Mouse (Mus musculus): ENCODE measurements around the gene Tead4. TPM values are rescaled to one million over a fixed set of nuclear protein-coding genes. Genes with fewer than 3 reads are reported as not detected.

Gene Tead4
- polyA plus RNA-seq (2016; fragmentation: Nextera tagmentation; extraction: Ambion mirVana), result 3.5 TPM in 2 replicates

GRCm38 (mm10) chr6:128300134-128301001 lies at the start of gene Tead4:
Gene Tead4, minus strand, starts transcription at chr6:128300823.
- Histone ChIP-seq H3K4me3 (replicated peaks) (peak within 1 kb of the TSS; percentile 62), H3K27ac (0 out of 2 replicates have a peak within 1 kb of the TSS, but pooled peaks have one; percentile 35), H3K4me2 (peak within 1 kb of the TSS; percentile 94), H3K9me3 (peaks cover 8% of the 10 kb centered on the region), H3K9ac (replicated peaks) (peak within 1 kb of the TSS; percentile 63), H3K27me3 (peaks cover 49% of the 10 kb centered on the region), H3K36me3 (no peaks in the 10 kb centered on the region), H3K4me1 (replicated peaks) (peaks cover 33% of the 10 kb centered on the region)
- under 1% methylated on average over 79 of the region's 81 CpGs for WGBS
- peak; percentile 75 for ATAC-seq (ENCODE audit: insufficient number of reproducible peaks, insufficient read depth, low FRiP score, low TSS enrichment, low read depth)

GRCm38 (mm10) chr6:128349711-128350110 lies 49.1 kb upstream of the Tead4 start:
- Histone ChIP-seq H3K4me3 (replicated peaks) (no peak overlapping the region), H3K9me3 (no peaks in the 10 kb centered on the region), H3K4me2 (no peak overlapping the region), H3K9ac (replicated peaks) (no peak overlapping the region), H3K4me1 (replicated peaks) (peaks cover 11% of the 10 kb centered on the region; the same call in 1 of the 2 replicates), H3K27ac (no peak overlapping the region), H3K27me3 (no peaks in the 10 kb centered on the region), H3K36me3 (peaks cover 29% of the 10 kb centered on the region)
- ATAC-seq (ENCODE audit: insufficient number of reproducible peaks, insufficient read depth, low FRiP score, low TSS enrichment, low read depth), result no peak
- 67% methylated on average over 7 of the region's 7 CpGs for WGBS

DNA sequence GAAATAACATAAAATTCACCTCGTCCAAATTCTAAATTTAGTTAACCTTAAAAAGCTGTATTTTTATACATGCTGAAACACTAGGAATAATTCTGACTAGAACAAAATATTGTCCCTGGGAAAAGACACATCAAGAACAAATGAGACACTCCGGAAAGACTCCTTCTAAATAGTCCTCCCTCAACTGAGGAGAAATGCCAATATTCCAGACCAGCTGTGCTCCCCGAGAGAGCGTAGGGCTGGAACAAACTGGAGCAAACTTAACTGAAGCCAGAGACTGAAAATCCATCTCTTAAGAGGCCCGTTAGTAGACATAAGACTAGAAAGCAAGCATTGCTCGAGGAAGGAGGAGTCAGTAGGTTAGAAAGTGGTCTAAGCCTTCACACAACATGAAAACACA lies 46.2 kb upstream of the Tead4 start:
- Histone ChIP-seq H3K9ac (replicated peaks) (no peak overlapping the region), H3K36me3 (peaks cover 44% of the 10 kb centered on the region), H3K27ac (no peak overlapping the region), H3K4me3 (replicated peaks) (no peak overlapping the region), H3K9me3 (no peaks in the 10 kb centered on the region), H3K27me3 (no peaks in the 10 kb centered on the region), H3K4me1 (replicated peaks) (no peaks in the 10 kb centered on the region), H3K4me2 (no peak overlapping the region)
- ATAC-seq (ENCODE audit: insufficient number of reproducible peaks, insufficient read depth, low FRiP score, low TSS enrichment, low read depth), result no peak
- WGBS, result 84% methylated on average over 6 of the region's 6 CpGs

- ATAC-seq (ENCODE audit: insufficient number of reproducible peaks, insufficient read depth, low FRiP score, low TSS enrichment, low read depth), result no peak
- Histone ChIP-seq H3K9me3 (no peaks in the 10 kb centered on the region), H3K27me3 (no peaks in the 10 kb centered on the region), H3K4me3 (replicated peaks) (no peak overlapping the region), H3K4me2 (no peak overlapping the region), H3K4me1 (replicated peaks) (no peaks in the 10 kb centered on the region), H3K36me3 (peaks cover 39% of the 10 kb centered on the region), H3K27ac (no peak overlapping the region), H3K9ac (replicated peaks) (no peak overlapping the region)
- WGBS, result 93% methylated on average over 10 of the region's 10 CpGs
Measured at GRCm38 (mm10) chr6:128345623-128346022, 45.0 kb upstream of the Tead4 start.

DNA sequence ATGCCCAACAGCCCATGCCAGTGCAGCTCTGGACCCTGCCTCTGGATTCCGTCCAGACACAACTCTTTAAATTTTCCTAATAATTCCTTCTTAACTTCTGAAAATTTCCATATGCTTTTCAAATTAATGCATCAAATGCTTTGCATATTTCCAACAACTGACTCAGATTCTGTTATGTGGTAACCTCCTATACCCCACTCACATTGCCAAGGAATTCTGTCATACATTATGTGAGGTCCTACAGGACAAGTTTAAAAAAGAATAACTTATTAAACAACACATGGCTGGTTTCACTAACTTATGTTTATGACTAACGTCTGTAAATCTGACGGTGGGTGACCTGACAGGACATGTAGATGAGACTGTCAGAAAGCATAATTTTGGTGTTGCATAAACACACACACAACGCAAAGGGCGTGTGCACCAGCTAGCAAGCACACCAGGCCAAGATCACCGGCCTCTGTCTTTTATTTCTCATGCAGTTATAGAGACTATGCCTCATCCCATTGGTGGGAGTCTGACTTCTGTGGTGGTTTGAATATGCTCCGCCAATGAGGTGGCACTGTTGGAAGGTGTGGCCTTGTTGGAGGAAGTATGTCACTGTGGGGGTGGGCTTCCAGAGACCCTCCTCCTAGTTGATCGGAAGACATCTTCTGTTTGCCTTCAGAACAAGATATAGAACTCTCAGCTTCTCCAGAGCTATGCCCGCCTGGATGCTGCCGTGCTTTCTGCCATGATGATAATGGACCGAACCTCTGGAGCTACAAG lies 41.5 kb upstream of the Tead4 start:
- H3K4me1 ChIP-seq (replicated peaks), result 0 out of 2 replicates have a peak, but pooled peaks cover 8% of the 10 kb centered on the region
- H3K9ac ChIP-seq (replicated peaks), result no peak overlapping the region
- no peak for ATAC-seq (ENCODE audit: insufficient number of reproducible peaks, insufficient read depth, low FRiP score, low TSS enrichment, low read depth)
- no peak overlapping the region for H3K27ac ChIP-seq
- H3K9me3 ChIP-seq, result no peaks in the 10 kb centered on the region
- H3K27me3 ChIP-seq, result no peaks in the 10 kb centered on the region
- H3K4me2 ChIP-seq, result no peak overlapping the region
- 90% methylated on average over 11 of the region's 11 CpGs for WGBS
- H3K4me3 ChIP-seq (replicated peaks), result no peak overlapping the region
- peaks cover 31% of the 10 kb centered on the region for H3K36me3 ChIP-seq

DNA sequence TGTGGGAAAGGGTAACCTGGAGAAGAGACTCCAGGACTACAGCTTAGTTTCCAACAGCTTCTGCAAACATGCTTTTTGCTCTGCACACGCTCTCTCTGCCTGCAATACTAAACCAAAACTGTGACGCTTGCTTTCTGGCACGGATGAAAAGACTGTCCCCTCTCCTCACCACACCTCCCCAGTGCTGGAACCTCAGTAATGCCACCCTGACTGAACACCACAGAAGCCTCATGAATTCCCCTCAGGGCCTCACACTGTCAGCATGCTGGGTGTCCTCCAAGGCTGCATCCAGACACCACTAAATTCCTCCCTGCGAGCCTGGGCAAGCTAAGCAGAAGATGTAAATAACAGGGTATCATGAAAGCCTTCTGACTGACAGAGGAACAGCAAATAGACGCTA lies 38.3 kb upstream of the Tead4 start:
- H3K27me3 ChIP-seq, result no peaks in the 10 kb centered on the region
- no peak overlapping the region for H3K9ac ChIP-seq (replicated peaks)
- no peak for ATAC-seq (ENCODE audit: insufficient number of reproducible peaks, insufficient read depth, low FRiP score, low TSS enrichment, low read depth)
- peaks cover 52% of the 10 kb centered on the region for H3K36me3 ChIP-seq
- no peak overlapping the region for H3K4me3 ChIP-seq (replicated peaks)
- H3K9me3 ChIP-seq, result no peaks in the 10 kb centered on the region
- 0 out of 2 replicates have a peak, but pooled peaks cover 8% of the 10 kb centered on the region for H3K4me1 ChIP-seq (replicated peaks)
- no peak overlapping the region for H3K27ac ChIP-seq
- 40% methylated on average over 5 of the region's 5 CpGs for WGBS
- H3K4me2 ChIP-seq, result no peak overlapping the region

GRCm38 (mm10) chr6:128337467-128337866 lies 36.8 kb upstream of the Tead4 start:
- H3K27me3 ChIP-seq, result no peaks in the 10 kb centered on the region
- 0 out of 2 replicates have a peak, but pooled peaks cover 8% of the 10 kb centered on the region for H3K4me1 ChIP-seq (replicated peaks)
- no peak for ATAC-seq (ENCODE audit: insufficient number of reproducible peaks, insufficient read depth, low FRiP score, low TSS enrichment, low read depth)
- no peak overlapping the region for H3K9ac ChIP-seq (replicated peaks)
- no peak overlapping the region for H3K4me2 ChIP-seq
- no peak overlapping the region for H3K27ac ChIP-seq
- H3K9me3 ChIP-seq, result no peaks in the 10 kb centered on the region
- 75% methylated on average over 7 of the region's 7 CpGs for WGBS
- no peak overlapping the region for H3K4me3 ChIP-seq (replicated peaks)
- peaks cover 52% of the 10 kb centered on the region for H3K36me3 ChIP-seq

- no peak overlapping the region for H3K27ac ChIP-seq
- 0 out of 2 replicates have a peak, but pooled peaks have one; percentile 61 for ATAC-seq (ENCODE audit: insufficient number of reproducible peaks, insufficient read depth, low FRiP score, low TSS enrichment, low read depth)
- 26% methylated on average over 12 of the region's 12 CpGs for whole genome bisulfite sequencing
Measured at GRCm38 (mm10) chr6:128334397-128335124, 33.9 kb upstream of the Tead4 start.

GRCm38 (mm10) chr6:128318317-128318716 lies 17.7 kb upstream of the Tead4 start:
- no peak for ATAC-seq (ENCODE audit: insufficient number of reproducible peaks, insufficient read depth, low FRiP score, low TSS enrichment, low read depth)
- 16% methylated on average over 4 of the region's 4 CpGs for WGBS
- Histone ChIP-seq H3K4me1 (replicated peaks) (no peaks in the 10 kb centered on the region), H3K27me3 (no peaks in the 10 kb centered on the region), H3K9ac (replicated peaks) (no peak overlapping the region), H3K4me3 (replicated peaks) (no peak overlapping the region), H3K36me3 (peaks cover 27% of the 10 kb centered on the region), H3K27ac (no peak overlapping the region), H3K4me2 (no peak overlapping the region), H3K9me3 (no peaks in the 10 kb centered on the region)

More at GRCm38 (mm10) chr6:128334397-128335124, 33.9 kb upstream of the Tead4 start:
- H3K9ac ChIP-seq (replicated peaks), result no peak overlapping the region
- H3K4me1 ChIP-seq (replicated peaks), result 0 out of 2 replicates have a peak, but pooled peaks cover 5% of the 10 kb centered on the region
- no peak overlapping the region for H3K4me2 ChIP-seq
- no peak overlapping the region for H3K4me3 ChIP-seq (replicated peaks)
- no peaks in the 10 kb centered on the region for H3K27me3 ChIP-seq
- H3K9me3 ChIP-seq, result peaks cover 14% of the 10 kb centered on the region
- H3K36me3 ChIP-seq, result peaks cover 72% of the 10 kb centered on the region

DNA sequence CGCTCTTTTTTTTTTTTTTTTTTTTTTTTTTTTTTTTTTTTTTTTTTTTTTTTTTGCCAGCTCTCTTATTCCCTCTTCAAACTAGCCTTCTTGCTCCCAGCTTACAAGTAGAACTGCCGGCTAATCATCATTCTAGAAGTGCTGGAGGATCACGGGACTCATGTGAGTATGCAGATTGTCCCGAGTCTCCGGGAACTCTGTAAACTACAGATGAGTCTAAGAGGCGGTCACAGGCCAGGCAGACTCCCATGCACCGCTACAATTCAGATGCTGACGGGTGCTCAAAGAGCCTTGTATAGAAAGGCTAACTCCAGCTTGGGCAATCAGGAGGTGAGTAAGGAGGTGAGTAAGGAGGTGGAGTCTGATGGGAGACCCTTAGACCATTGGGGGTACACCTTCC lies 15.0 kb upstream of the Tead4 start:
- Histone ChIP-seq H3K4me3 (replicated peaks) (no peak overlapping the region), H3K4me2 (no peak overlapping the region), H3K27me3 (no peaks in the 10 kb centered on the region), H3K27ac (no peak overlapping the region), H3K9ac (replicated peaks) (no peak overlapping the region), H3K36me3 (no peaks in the 10 kb centered on the region), H3K9me3 (no peaks in the 10 kb centered on the region), H3K4me1 (replicated peaks) (no peaks in the 10 kb centered on the region)
- 80% methylated on average over 8 of the region's 8 CpGs for whole genome bisulfite sequencing
- no peak for ATAC-seq (ENCODE audit: insufficient number of reproducible peaks, insufficient read depth, low FRiP score, low TSS enrichment, low read depth)

GRCm38 (mm10) chr6:128314796-128315195 lies 14.2 kb upstream of the Tead4 start:
- no peaks in the 10 kb centered on the region for H3K9me3 ChIP-seq
- H3K36me3 ChIP-seq, result no peaks in the 10 kb centered on the region
- H3K4me2 ChIP-seq, result no peak overlapping the region
- WGBS, result 83% methylated on average over 6 of the region's 6 CpGs
- ATAC-seq (ENCODE audit: insufficient number of reproducible peaks, insufficient read depth, low FRiP score, low TSS enrichment, low read depth), result no peak
- no peaks in the 10 kb centered on the region for H3K4me1 ChIP-seq (replicated peaks)
- H3K4me3 ChIP-seq (replicated peaks), result no peak overlapping the region
- H3K27ac ChIP-seq, result no peak overlapping the region
- no peaks in the 10 kb centered on the region for H3K27me3 ChIP-seq
- no peak overlapping the region for H3K9ac ChIP-seq (replicated peaks)

Data from limb, embryonic 12.5 days (tissue).